Mouse (Mus musculus): Measurements from ENCODE around the gene Serpinf1. TPM values are rescaled to one million over a fixed set of nuclear protein-coding genes. Genes with fewer than 3 reads are reported as not detected.

The Serpinf1 gene
- polyA plus RNA-seq, 1 experiment: 16.7 TPM

- Histone ChIP-seq H3K4me3 (replicated peaks; ENCODE audit: control insufficient read depth, low read depth, low read length) (no peak overlapping the region), H3K27ac (ENCODE audit: control insufficient read depth, insufficient read depth, low read depth, low read length, poor library complexity) (no peak overlapping the region), H3K4me1 (ENCODE audit: control insufficient read depth, insufficient read depth, low read length) (peaks cover 12% of the 10 kb centered on the region)
- 91% methylated on average over 31 of the region's 31 CpGs for WGBS
- TF ChIP-seq CTCF (IDR thresholded peaks at IDR 0.05; ENCODE audit: control insufficient read depth, insufficient read depth, low read length) (no peak), POLR2A (IDR thresholded peaks at IDR 0.05; ENCODE audit: borderline replicate concordance, control insufficient read depth, low read depth, low read length) (no peak)
Observed at GRCm38 (mm10) chr11:75452812-75453557, 30.5 kb upstream of the Serpinf1 start.

- no peak overlapping the region for H3K27ac ChIP-seq (ENCODE audit: control insufficient read depth, insufficient read depth, low read depth, low read length, poor library complexity)
- no peak overlapping the region for H3K4me3 ChIP-seq (replicated peaks; ENCODE audit: control insufficient read depth, low read depth, low read length)
- TF ChIP-seq POLR2A (IDR thresholded peaks at IDR 0.05; ENCODE audit: borderline replicate concordance, control insufficient read depth, low read depth, low read length) (no peak), CTCF (IDR thresholded peaks at IDR 0.05; ENCODE audit: control insufficient read depth, insufficient read depth, low read length) (no peak)
- peaks cover 11% of the 10 kb centered on the region for H3K4me1 ChIP-seq (ENCODE audit: control insufficient read depth, insufficient read depth, low read length)
- 91% methylated on average over 8 of the region's 8 CpGs for WGBS
Observed at GRCm38 (mm10) chr11:75452081-75452480, 29.6 kb upstream of the Serpinf1 start.

GRCm38 (mm10) chr11:75450936-75451335, 28.4 kb upstream of the Serpinf1 start:
- 67% methylated on average over 15 of the region's 15 CpGs for WGBS
- TF ChIP-seq POLR2A (IDR thresholded peaks at IDR 0.05; ENCODE audit: borderline replicate concordance, control insufficient read depth, low read depth, low read length): peak; percentile 69; the same call in 1 of the 2 replicates
- no peak for TF ChIP-seq CTCF (IDR thresholded peaks at IDR 0.05; ENCODE audit: control insufficient read depth, insufficient read depth, low read length)
- peaks cover 8% of the 10 kb centered on the region for H3K4me1 ChIP-seq (ENCODE audit: control insufficient read depth, insufficient read depth, low read length)
- H3K4me3 ChIP-seq (replicated peaks; ENCODE audit: control insufficient read depth, low read depth, low read length): peak overlapping the region; percentile 66
- peak overlapping the region; percentile 90 for H3K27ac ChIP-seq (ENCODE audit: control insufficient read depth, insufficient read depth, low read depth, low read length, poor library complexity)

GRCm38 (mm10) chr11:75450304-75450908, 27.9 kb upstream of the Serpinf1 start:
- Histone ChIP-seq H3K4me3 (replicated peaks; ENCODE audit: control insufficient read depth, low read depth, low read length) (peak overlapping the region; percentile 66), H3K4me1 (ENCODE audit: control insufficient read depth, insufficient read depth, low read length) (peaks cover 8% of the 10 kb centered on the region), H3K27ac (ENCODE audit: control insufficient read depth, insufficient read depth, low read depth, low read length, poor library complexity) (peak overlapping the region; percentile 90)
- TF ChIP-seq POLR2A (IDR thresholded peaks at IDR 0.05; ENCODE audit: borderline replicate concordance, control insufficient read depth, low read depth, low read length): no peak
- TF ChIP-seq CTCF (IDR thresholded peaks at IDR 0.05; ENCODE audit: control insufficient read depth, insufficient read depth, low read length): no peak
- WGBS: 64% methylated on average over 8 of the region's 8 CpGs

GRCm38 (mm10) chr11:75449695-75450094, 27.2 kb upstream of the Serpinf1 start:
- 42% methylated on average over 7 of the region's 7 CpGs for WGBS
- TF ChIP-seq CTCF (IDR thresholded peaks at IDR 0.05; ENCODE audit: control insufficient read depth, insufficient read depth, low read length) (no peak), POLR2A (IDR thresholded peaks at IDR 0.05; ENCODE audit: borderline replicate concordance, control insufficient read depth, low read depth, low read length) (peak; percentile 28; the same call in 1 of the 2 replicates)
- Histone ChIP-seq H3K27ac (ENCODE audit: control insufficient read depth, insufficient read depth, low read depth, low read length, poor library complexity) (peak overlapping the region; percentile 90), H3K4me1 (ENCODE audit: control insufficient read depth, insufficient read depth, low read length) (peaks cover 6% of the 10 kb centered on the region), H3K4me3 (replicated peaks; ENCODE audit: control insufficient read depth, low read depth, low read length) (peak overlapping the region; percentile 58)

GRCm38 (mm10) chr11:75448575-75448974, 26.1 kb upstream of the Serpinf1 start:
- no peak overlapping the region for H3K4me3 ChIP-seq (replicated peaks; ENCODE audit: control insufficient read depth, low read depth, low read length)
- peak overlapping the region; percentile 37 for H3K27ac ChIP-seq (ENCODE audit: control insufficient read depth, insufficient read depth, low read depth, low read length, poor library complexity)

GRCm38 (mm10) chr11:75443711-75444110, 21.2 kb upstream of the Serpinf1 start:
- H3K27ac ChIP-seq (ENCODE audit: control insufficient read depth, insufficient read depth, low read depth, low read length, poor library complexity): no peak overlapping the region
- H3K4me1 ChIP-seq (ENCODE audit: control insufficient read depth, insufficient read depth, low read length): no peaks in the 10 kb centered on the region
- no peak overlapping the region for H3K4me3 ChIP-seq (replicated peaks; ENCODE audit: control insufficient read depth, low read depth, low read length)
- no peak for TF ChIP-seq CTCF (IDR thresholded peaks at IDR 0.05; ENCODE audit: control insufficient read depth, insufficient read depth, low read length)
- no peak for TF ChIP-seq POLR2A (IDR thresholded peaks at IDR 0.05; ENCODE audit: borderline replicate concordance, control insufficient read depth, low read depth, low read length)
- 93% methylated on average over 8 of the region's 8 CpGs for WGBS

More at GRCm38 (mm10) chr11:75448575-75448974, 26.1 kb upstream of the Serpinf1 start:
- TF ChIP-seq POLR2A (IDR thresholded peaks at IDR 0.05; ENCODE audit: borderline replicate concordance, control insufficient read depth, low read depth, low read length) (no peak), CTCF (IDR thresholded peaks at IDR 0.05; ENCODE audit: control insufficient read depth, insufficient read depth, low read length) (no peak)
- 69% methylated on average over 3 of the region's 3 CpGs for WGBS
- H3K4me1 ChIP-seq (ENCODE audit: control insufficient read depth, insufficient read depth, low read length): peaks cover 3% of the 10 kb centered on the region

- TF ChIP-seq CTCF (IDR thresholded peaks at IDR 0.05; ENCODE audit: control insufficient read depth, insufficient read depth, low read length): no peak
- no peak for TF ChIP-seq POLR2A (IDR thresholded peaks at IDR 0.05; ENCODE audit: borderline replicate concordance, control insufficient read depth, low read depth, low read length)
- Histone ChIP-seq H3K27ac (ENCODE audit: control insufficient read depth, insufficient read depth, low read depth, low read length, poor library complexity) (no peak overlapping the region), H3K4me1 (ENCODE audit: control insufficient read depth, insufficient read depth, low read length) (no peaks in the 10 kb centered on the region), H3K4me3 (replicated peaks; ENCODE audit: control insufficient read depth, low read depth, low read length) (no peak overlapping the region)
- 92% methylated on average over 16 of the region's 16 CpGs for WGBS
Observed at GRCm38 (mm10) chr11:75441601-75442000, 19.1 kb upstream of the Serpinf1 start.

Data from bone marrow, adult 2 months (tissue).